Mouse (Mus musculus) bone marrow macrophage, adult 2 months (primary cell): ENCODE data around the gene Ifng. TPM values are rescaled to one million over a fixed set of nuclear protein-coding genes. Genes with fewer than 3 reads are reported as not detected.
"Not testable (repeated sequence)": the region's sequence is repeated elsewhere in the genome, so short reads cannot be mapped to it uniquely, and the experiment has no call there.

ENCODE experiments used
- H3K27ac ChIP-seq: 2 replicates; pipeline ENCODE4 v1.5.1; 2012; ENCODE audit warnings: low read depth, low read length; ENCODE audit not compliant: insufficient read depth
- H3K4me1 ChIP-seq: 2 replicates; pipeline ENCODE4 v1.6.1; 2012; ENCODE audit warnings: low read length; ENCODE audit not compliant: control insufficient read depth, insufficient read depth
- H3K4me3 ChIP-seq: 2 replicates; pipeline ENCODE4 v1.5.1; 2012; ENCODE audit warnings: mild to moderate bottlenecking, low read length, moderate library complexity; ENCODE audit not compliant: insufficient read depth
- CTCF ChIP-seq: IDR thresholded peaks from 2 replicates; pipeline ENCODE4 v1.5.1; 2012; ENCODE audit warnings: low read depth, mild to moderate bottlenecking, low read length, moderate library complexity
- POLR2A ChIP-seq: IDR thresholded peaks from 2 replicates; pipeline ENCODE4 v1.6.1; 2012; ENCODE audit warnings: mild to moderate bottlenecking, low read depth, low read length, borderline replicate concordance
- polyA plus RNA-seq: library from polyadenylated mRNA; stranded (reverse); fragments of >200 nt; gene quantifications from 2 replicates; pipeline ENCODE4 v1.2.4, GENCODE M21; 2012; ENCODE audit not compliant: missing spikeins, insufficient read depth, insufficient read length

Gene Ifng
- polyA plus RNA-seq, 1 experiment: not detected

GRCm38 (mm10) chr10:118445502-118445901 lies 4.7 kb downstream of the Ifng start:
- TF ChIP-seq POLR2A (no peak), CTCF (no peak)
- Histone ChIP-seq H3K27ac (no peak overlapping the region), H3K4me1 (no peaks in the 10 kb centered on the region), H3K4me3 (no peak overlapping the region)

DNA sequence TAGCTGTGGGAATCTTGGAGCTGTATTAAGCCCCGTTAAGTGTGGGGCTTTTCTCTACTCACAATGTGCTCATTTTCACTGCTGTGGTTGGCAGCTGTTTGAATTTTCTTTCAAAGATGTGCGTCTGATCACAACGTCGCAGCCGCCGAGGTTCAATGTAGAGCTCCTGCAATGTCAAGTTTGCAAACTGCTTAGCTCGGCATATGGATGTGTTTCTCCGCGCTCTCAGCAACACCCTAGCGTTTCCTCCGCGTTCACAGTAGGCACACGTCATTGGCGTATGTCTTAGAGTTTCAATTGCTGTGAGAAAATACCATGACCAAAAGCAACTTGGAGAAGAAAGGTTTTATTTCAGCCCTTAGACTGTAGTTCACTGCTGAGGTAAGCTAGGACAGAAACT lies 5.1 kb downstream of the Ifng start:
- Histone ChIP-seq H3K27ac (no peak overlapping the region), H3K4me3 (no peak overlapping the region), H3K4me1 (no peaks in the 10 kb centered on the region)
- TF ChIP-seq POLR2A (no peak), CTCF (no peak)

- Histone ChIP-seq H3K4me1 (no peaks in the 10 kb centered on the region), H3K27ac (no peak overlapping the region), H3K4me3 (no peak overlapping the region)
- TF ChIP-seq POLR2A (no peak), CTCF (no peak)
Measured at GRCm38 (mm10) chr10:118451747-118452146, 10.9 kb downstream of the Ifng start.

DNA sequence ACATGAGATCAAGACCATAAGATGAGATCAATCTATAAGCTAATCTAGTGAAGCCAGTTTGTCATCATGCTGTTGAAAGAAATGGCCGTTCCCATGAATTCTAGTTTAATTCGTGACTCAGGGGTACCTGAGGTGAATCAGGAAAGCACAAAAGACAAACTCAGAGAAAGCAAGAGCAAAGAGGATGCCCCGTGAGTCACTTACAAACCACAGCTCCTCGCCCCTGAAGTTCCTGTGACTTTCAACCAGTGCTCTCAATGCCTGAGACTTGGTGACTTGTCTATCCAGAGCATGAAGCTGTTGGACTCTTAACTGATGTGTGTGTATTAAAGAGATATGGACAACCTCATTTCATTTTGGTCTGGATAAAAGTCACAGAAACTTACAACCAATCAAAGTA lies 17.9 kb downstream of the Ifng start:
- H3K27ac ChIP-seq: no peak overlapping the region
- H3K4me1 ChIP-seq: no peaks in the 10 kb centered on the region
- no peak for TF ChIP-seq POLR2A
- no peak for TF ChIP-seq CTCF
- H3K4me3 ChIP-seq: no peak overlapping the region

DNA sequence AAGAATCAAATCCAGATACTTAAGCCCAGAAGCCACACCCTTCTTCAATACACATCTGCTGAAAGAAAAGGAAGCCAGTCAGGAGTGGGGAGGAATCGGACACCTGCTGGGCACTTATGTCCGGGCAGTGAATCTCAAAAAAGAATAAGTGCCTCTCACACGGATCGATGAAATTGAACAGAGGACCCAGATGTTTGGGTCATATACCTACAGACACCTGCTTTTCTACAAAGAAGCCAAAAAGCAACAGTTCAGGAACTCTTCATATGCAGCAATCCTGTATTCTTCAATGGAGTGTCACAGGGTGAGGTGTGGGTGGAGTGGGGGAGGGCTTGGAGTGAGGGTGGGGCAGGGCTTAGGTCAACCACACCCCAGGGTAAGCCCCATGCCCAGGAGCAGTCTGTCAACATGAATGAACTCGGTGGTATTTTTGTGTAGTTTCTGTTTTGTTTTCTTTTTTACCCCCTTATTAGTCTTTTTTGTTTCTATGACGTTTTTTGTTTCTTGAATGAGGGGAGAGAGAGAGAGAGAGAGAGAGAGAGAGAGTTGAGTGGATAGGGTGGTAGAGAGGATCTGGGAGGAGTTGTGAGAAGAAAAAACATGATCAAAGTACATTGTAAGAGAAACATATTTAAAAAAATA lies 20.4 kb downstream of the Ifng start:
- no peak overlapping the region for H3K4me3 ChIP-seq
- TF ChIP-seq CTCF (no peak), POLR2A (no peak)
- no peak overlapping the region for H3K27ac ChIP-seq
- H3K4me1 ChIP-seq: no peaks in the 10 kb centered on the region

GRCm38 (mm10) chr10:118466481-118466880 lies 25.6 kb downstream of the Ifng start:
- Histone ChIP-seq H3K4me1 (no peaks in the 10 kb centered on the region), H3K4me3 (no peak overlapping the region), H3K27ac (no peak overlapping the region)
- TF ChIP-seq POLR2A: no peak
- no peak for TF ChIP-seq CTCF

GRCm38 (mm10) chr10:118469047-118469446 lies 28.2 kb downstream of the Ifng start:
- TF ChIP-seq POLR2A (no peak), CTCF (no peak)
- H3K4me1 ChIP-seq: no peaks in the 10 kb centered on the region
- no peak overlapping the region for H3K4me3 ChIP-seq
- H3K27ac ChIP-seq: no peak overlapping the region

DNA sequence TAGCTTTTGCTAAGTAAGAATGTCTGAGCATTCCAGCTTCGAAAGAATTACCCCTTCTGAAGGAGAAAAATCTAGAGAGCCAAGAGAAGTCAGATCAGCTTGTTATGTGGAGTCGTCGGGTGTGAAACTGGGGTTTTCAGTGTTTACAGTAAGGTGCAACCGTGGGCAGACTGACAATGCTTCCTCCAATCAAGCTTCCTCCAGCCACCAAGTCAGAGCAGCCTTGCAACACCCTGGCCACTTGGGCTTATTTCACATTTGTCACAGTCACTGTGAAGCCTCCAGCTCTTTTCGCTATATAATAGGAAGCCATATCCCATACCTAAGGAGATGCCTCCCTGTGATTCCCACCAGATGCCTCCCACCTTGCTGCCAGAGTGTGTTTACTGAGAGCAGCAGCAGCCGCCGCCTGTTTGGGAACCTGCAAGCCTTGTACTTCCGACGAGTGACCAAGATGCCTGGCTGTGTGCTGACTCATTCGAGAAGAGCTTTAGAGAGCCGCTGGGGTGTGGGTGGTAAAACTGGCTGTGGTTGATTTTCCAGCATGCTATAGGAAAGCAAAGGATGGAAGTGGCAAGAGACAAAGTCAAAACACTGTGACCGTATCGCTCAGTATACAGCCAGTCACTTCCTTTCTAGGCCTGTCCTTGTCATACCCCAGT lies 29.6 kb downstream of the Ifng start:
- Histone ChIP-seq H3K4me1 (no peaks in the 10 kb centered on the region), H3K4me3 (no peak overlapping the region), H3K27ac (no peak overlapping the region; the same call in 1 of the 2 replicates)
- no peak for TF ChIP-seq POLR2A
- no peak for TF ChIP-seq CTCF

DNA sequence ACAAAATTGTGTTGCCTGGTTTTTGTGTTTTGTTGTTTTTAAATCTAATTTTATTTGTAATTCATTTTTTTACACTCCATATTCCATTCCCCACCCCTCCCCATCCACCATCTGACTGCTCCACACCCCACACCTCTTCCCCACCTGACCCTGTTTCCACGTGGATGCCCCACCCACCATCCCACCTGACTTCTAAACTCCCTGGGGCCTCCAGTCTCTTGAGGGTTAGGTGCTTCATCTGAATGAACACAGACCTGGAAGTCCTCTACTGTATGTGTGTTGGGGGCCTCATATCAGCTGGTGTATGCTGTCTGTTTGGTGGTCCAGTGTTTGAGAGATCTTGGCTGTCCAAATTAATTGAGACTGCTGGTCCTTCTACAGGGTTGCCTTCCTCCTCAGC lies 32.0 kb downstream of the Ifng start:
- not testable (repeated sequence) for H3K4me1 ChIP-seq, H3K4me3 ChIP-seq, H3K27ac ChIP-seq

GRCm38 (mm10) chr10:118476696-118477095 lies 35.9 kb downstream of the Ifng start:
- Histone ChIP-seq H3K4me3 (no peak overlapping the region), H3K4me1 (no peaks in the 10 kb centered on the region), H3K27ac (no peak overlapping the region)
- TF ChIP-seq CTCF: no peak
- no peak for TF ChIP-seq POLR2A
